Mouse (Mus musculus) thymus, adult 18-20 months (tissue): ENCODE results near the gene Wnt11.

ENCODE experiments used
- DNase-seq, 2 experiments: peaks; one replicate each; pipeline ENCODE4 v3.0.0; 2022; ENCODE audit warnings: mixed read lengths in 2 of 2

Wnt11 gene

DNA sequence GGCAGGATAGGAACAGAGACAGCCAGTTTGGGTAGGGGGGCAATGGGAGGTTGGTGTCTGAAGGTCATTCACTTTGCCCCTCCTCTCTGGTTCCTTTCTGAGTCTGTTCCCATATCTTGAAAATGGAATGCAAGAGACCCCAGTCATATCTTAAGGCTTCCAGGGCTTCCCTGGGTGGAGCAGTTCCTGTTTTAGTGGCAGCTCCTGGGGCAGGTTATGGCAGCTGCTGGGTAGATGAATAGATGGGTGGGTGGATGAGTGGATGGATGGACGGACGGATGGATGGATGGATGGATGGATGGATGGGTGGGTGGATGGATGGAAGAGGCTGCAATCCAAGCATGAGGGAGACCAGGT lies 32.9 kb downstream of the Wnt11 start:
- no peak for DNase-seq

DNA sequence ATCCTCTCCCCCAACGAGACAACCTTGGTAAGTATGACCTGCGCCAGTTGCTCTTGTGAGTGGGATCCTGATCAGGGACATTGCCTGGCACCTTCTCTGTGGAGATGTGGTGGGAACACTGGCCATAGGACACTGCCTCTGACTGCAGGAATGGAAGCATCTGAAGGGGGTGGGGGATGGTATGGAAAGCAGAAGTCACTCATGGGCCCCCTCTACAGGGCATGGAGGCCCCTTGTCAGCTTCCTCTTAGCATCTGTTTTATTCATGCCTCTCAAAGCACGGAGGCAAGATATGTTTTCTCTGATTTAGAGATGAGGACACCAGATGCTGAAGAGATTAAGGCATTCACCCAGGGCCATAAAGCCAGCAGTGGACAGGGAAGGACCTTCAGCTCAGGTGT lies 34.2 kb downstream of the Wnt11 start:
- DNase-seq: no peak

DNA sequence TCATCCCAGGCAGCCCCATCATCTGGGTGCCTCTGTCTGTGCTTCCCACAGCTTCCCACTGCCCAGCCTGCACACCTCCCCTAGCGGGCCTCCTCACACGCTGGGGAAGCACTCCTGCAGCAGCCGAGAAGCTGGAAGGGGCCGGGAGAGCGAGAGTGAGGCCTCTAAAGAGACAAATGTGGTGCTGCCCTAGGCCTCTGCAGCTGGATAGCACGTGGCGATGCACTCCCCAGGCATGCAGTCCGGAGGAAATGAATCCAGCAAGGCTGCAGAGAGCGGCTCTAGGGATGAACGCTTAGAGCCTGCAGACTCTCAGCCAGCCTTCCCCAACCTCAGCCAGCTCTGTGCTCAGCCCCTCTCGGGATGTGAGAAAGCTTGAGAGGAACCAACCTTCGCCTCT lies 35.9 kb downstream of the Wnt11 start:
- DNase-seq: no peak

DNA sequence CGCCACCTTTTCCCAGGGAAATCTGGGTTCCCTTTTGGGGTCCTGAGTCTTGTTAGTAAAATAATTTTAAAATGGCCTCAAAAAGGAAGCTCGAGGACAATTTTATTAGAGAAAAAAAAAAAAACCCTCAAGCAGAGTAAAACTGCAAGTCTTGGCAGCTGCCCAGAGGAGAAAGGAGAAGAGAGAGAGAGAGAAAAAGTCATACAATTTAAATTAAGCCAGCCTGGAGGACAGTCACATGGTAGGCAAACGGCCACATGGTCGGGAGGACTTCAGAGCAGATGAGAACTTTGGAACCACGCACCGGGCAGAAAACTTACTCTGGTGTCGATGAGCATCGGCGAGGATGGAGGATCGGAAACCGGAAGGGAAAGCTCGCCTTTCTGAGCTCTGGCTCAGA lies 37.0 kb downstream of the Wnt11 start:
- no peak for DNase-seq

DNA sequence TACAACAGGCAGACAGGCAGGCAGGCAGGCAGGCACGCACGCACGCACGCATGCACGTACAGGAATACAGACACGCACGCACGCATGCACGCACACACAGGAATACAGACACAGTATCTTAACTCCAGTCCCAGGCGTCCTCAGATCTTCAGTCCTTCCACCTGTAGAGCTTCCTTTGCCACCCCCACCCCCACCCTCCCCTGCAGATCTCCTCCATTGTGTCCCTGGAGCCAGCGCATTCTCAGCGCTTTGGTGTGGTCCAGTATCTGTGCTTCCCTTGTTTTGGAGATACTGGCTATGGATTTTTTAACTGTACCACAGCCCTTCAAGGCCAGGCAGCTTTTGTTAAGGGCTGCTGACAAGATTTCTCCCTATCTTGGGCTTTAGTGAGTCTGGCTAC lies 38.4 kb downstream of the Wnt11 start:
- DNase-seq: no peak

DNA sequence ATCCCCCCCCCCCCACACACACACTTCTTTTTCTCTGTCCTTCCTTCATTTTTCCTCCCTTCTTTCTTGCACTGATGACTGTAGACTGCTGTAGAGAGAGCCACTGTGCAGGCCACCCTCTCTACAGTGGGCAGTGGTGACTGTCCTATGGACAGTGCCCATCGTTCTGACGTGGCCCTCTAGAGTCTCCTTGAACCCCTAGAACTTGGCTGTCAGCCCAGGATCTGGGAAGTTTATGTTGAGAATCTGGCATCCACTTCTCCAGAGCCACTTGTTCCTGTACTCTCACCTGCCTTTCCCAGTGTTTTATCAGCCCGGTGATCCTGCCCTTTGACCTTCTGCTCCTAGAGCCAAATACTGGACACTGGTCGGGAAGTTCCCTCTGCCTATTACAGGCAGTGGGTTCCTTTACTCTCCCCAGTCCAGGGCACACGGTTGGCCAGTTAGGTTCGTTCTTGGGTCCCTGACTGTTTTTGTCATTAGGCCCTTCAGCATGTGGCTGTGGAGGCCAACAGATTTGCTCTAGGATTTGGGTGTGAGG lies 39.6 kb downstream of the Wnt11 start:
- no peak for DNase-seq

DNA sequence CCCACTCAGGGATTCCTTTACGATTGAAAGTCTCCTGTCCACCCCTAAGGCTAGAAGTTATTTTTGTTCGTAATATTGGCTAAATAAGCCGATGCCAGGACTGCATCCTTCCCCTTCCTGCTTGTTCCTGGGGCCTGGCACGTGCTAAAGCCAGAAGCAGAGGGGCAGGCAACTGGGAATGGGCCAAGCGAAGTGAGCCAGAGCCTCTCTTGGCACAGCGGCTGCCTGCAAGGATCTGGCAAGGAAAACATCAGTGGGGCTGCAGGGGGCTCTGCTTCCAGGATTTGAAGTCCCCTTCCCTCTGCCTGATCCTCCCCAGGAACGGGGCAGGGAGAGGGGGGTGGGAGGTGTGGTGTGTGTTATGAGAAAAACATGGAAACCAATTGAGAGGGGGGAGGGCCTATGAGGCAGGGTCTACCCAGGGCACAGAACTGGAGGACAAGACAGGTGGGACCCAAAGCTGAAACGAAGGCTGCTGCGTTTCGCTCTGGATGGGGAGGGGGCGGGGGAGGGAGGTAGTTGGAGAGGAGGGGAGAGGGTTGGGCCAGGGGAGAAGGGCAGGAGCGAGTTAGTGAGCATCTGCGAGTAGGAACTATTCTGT lies 40.6 kb downstream of the Wnt11 start:
- DNase-seq: no peak

DNA sequence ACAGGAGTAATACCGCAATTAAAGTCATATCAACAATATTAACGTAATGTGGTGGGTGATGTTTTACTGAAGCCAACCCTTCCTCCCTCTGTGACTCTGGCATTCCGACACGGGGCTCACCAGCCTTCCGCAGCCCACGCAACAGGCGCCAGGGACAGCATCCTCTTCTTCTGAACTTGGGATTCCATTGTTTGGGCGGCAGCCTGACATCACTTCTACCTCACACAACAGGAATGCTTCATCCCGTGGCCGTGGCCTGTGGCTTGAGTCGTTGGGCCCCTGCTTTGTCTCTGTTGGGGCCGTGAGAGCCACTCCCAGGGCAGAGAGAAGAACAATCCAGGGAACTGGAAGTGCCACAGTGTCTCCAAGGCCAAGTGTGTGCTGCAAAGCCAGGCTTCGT lies 41.2 kb downstream of the Wnt11 start:
- no peak for DNase-seq

DNA sequence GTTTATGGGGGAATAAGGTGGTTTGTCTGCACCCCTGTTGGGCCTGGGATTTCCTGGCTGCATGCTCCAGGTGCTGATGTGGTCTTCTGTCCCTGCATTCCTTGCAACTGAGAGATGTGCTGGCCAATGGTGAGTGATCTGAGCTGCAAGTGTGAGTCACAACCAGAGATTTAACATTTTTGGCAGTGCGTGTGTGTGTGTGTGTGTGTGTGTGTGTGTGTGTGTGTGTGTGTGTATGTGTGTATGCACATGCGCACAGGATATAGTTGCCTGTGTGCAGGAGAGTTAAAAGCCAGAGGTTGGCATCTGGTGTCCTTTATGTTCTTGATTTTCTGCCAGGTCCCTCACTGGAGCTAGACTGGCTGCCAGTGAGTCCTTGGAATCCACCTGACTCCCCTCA lies 44.3 kb downstream of the Wnt11 start:
- no peak for DNase-seq

DNA sequence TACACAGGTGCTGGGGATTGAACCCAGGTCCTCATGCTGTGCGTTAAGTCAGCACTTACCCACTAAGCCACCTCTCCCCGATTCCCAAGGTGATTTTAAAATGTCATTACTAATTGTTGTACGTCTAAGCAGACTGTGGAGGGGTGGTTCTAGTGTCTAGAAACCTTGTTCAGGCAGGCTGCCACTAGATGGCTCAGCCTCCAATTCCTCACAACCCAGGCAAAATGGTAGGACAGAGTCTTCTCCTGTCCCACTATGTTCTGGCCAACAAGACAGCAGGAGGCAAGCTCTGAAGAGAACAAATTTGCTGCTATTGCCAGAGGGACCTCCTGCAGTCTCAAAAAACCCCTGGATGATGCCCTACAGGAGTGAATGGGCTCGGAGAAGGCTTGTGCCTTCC lies 47.0 kb downstream of the Wnt11 start:
- DNase-seq: no peak

DNA sequence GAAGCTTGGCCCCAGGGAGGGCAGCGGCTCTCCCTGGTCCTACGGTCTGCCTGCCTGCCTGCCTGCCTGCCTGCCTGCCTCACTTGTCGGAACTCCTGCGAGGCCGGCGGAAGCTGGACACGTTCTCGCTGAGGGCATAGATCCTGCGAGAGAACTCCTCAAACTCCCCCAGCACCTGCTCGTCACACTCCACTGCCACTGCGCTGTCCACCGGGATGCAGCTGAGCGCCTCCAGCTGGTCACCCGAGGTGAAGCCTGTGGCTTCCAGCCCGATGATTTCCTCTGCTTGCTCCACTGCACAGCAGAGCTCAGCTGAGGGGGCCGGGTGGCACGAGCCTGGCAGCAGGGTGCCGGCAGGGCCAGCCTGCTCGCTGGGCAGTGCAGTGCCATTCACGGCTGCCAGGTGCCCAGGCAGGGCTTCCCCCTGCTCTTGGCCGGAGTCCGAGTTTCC lies 52.9 kb downstream of the Wnt11 start:
- DNase-seq: no peak

DNA sequence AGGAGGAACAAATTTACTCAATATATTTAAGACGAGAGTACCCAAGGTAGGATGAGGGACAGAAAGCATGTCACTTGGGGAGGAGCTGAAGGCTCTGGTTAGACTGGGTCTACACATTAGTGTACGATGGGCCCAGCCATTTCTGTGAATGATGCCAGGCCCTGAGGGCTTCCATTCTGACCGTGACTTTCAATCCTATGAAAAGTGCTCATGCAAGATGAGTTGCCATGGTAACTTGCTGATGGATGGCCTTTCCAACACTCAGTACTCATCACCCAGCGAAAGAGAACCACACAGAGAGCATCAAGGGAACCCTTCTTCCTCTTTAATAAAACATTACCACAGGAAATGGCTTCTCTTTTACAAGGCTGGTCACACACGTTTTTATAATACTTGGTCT lies 53.9 kb downstream of the Wnt11 start:
- no peak for DNase-seq

DNA sequence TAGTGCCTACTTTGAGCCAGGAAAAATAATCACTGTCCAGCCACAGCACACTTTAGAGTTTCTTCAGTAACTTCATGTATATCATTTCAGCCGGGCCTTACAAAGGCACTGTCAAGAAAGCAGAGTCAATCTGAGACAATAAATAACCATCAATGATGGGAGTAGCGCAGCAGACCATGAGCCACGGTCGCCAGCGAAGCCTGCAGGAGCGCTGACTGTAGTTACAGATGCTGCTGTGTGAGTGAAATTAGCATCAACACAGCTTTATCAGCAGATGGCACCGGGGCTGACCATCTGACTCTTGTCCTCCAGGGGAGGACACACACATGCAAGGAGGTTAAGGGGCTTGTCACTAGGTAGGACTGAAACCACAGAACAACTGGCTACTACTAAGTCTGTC lies 54.3 kb downstream of the Wnt11 start:
- no peak for DNase-seq

DNA sequence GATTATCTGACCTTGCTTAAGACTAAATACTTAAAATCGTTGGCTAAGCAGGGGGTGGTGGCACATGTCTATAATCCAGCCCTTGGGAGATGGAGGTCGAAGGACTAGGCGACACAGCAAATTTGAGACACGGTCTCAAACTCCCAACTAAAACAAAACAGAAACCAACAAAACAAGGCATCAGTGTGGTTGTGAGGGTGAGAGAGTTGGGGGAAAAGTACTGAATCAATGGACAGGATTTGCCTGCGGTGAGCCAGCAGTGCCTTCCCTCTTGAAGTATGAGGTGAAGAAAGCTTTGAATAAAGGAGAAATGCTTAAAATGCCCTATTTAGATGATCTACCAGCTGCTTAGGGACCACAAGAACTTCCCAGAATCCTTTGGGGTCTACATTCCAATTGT lies 58.2 kb downstream of the Wnt11 start:
- DNase-seq: no peak

DNA sequence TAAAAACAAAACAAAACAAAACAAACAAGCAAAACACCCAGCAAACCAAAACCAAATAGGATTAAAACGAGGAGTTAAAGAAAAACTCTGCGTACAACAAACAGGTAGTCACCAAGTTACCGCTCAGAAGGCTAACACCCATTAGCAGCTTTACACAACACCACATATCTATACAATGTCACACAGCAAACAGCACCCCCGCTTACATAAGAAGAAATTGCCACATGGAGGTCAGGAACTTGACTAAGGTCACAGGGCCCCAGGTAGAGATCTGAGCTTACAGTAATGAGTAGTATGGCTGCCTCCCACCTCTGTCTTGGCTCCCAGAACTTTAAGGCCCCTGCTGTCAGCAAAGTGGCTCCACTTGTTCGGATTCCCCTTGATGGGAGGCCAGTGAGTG lies 59.4 kb downstream of the Wnt11 start:
- DNase-seq: no peak

DNA sequence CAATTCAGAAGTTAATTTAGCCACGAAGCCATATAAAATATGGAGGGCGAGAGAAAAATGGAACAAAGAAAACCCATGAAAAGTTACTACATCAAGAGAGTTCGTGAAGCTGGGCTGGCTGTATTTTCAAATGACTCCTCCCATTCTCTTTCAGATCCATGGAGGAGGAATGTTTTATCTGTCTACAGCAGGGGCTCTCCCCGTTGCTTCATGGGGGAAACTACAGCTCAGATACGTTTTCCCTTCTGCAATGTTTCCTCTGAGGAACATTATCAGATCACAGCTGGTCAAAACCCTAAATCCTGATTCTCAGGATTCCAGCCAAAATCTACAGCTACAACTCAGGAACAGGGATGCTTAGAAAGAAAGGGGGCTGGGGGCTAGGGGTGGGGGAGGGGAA lies 59.9 kb downstream of the Wnt11 start:
- no peak for DNase-seq

DNA sequence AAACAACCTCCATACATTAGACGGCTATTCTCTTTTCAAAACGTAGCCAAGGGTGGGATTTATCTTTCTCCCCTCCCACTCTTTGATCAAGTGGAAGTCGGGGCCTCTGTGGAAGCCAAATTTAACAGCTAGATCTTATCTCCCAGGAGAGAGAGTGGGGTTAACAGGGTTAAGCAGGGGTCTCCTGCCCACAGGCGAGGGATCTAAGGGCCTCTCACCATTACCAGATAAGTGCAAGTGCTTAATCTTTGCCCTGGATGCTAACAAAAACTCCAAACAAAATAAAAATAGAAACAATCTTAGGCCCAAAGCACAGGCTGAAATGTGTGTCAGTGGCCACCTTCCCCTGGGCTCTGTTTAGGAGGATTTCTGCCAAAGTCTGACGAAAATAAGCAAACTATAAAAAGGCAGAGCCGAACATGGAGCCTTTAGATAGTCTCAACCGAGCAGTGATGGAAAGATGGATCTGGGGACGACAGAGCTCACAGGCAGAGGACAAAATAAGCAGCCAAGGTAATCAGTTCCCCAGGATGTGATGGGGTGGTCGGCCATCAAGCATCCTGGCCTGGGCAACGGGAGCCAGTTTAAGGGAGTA lies 60.7 kb downstream of the Wnt11 start:
- no peak for DNase-seq

DNA sequence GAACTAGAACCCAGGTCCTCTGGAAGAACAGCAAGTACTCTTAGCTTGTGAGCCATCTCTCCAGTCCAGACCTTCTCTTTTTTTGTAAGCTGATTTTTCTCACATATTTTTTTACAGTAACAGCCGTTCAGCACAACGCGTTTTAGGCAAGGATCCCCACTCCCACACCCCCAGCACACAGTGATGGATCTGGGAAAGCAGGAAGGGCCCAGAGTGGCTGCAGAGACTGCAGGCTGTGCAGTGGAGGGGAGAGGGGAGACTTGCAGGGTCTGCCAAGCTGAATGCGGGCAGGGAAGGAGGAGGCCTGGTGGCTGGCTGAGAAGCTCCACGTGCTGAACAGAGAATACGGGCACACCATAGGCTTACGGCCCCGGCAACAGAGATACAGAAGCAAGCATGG lies 62.4 kb downstream of the Wnt11 start:
- no peak for DNase-seq

DNA sequence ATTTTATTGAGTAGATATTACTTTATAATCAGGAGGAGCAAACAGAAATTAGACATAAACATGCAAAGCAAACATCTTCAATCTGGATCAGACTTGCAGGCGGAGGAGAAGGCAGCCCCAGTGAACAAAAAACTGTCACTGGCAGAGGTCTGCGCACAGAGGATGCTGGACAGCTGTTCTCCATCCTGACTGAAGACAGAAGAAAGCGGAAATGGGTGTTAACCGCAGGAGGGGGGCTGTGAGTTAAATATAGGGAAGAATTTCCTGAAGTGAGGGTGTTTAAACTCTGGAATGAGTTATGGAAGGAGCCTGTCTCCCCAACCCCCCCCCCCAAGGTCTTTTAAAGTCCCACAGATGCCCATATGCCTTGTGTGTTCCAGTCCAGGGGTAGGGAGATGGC lies 64.9 kb downstream of the Wnt11 start:
- DNase-seq: no peak

DNA sequence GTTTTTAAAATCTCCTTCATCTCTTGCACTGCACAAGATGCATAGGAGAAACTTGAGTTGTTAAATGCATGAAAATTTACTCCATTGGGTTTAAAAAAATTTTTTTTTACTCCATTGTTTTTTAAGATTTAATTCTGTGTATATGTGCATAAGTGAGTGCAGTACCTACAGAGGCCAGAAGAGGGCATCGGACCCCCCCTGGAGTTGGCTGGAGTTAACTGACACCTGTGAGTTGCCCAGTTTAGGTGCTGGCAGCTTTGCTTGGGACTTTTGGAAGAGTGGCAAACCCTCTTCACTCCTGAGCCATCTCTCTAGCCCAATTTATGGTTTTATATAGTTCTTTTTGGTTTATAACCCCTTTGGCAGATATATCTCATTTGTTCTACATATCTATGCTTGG lies 66.2 kb downstream of the Wnt11 start:
- DNase-seq: no peak

DNA sequence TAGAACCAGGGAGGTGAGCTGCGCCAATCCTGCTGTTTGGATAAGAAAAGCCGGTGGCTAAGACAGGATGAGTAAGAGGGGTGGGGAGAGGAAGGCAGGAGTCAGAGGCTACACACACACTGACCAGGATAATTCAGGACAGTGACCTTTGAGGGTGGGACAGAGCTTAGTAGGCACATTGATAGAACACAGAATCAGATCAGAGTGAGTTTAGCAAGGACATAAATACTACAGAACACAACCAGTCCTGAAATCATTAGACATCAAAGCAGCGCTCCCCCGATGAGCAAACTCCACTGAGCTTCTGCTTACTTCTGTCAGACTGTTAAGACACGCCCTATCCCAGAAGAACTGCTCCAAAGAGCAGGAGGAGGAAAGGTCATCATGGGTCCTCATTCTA lies 69.0 kb downstream of the Wnt11 start:
- DNase-seq: no peak
